ENCODE assay signal across 8 mouse cellular contexts in genomic region chr7:25267301-25267750, GRCm38 (mm10). TPM values are rescaled to one million over a fixed set of nuclear protein-coding genes. Genes with fewer than 3 reads are reported as not detected.
A peak's percentile ranks its signal among the peaks of the same experiment; 100 is the strongest.
DNase-seq lines count a peak whose midpoint lies in the region; ATAC-seq lines count a peak whose summit lies in the region.

Cic (plus strand) TSS chr7:25267704.

- H3K4me1 ChIP-seq in hindbrain, embryonic 11.5 days (replicated peaks; ENCODE audit: control insufficient read depth, insufficient read depth, low read length) = peaks cover 3% of the 10 kb centered on the region
- peaks cover 17% of the 10 kb centered on the region for H3K4me1 ChIP-seq in lung, embryonic 16.5 days (replicated peaks; ENCODE audit: control insufficient read depth, insufficient read depth, low read length)

- under 1% methylated on average over 29 of the region's 29 CpGs for WGBS in hindbrain, embryonic 11.5 days
- 0% methylated on average over 29 of the region's 29 CpGs for WGBS in lung, embryonic 16.5 days

- peak; percentile 88 for ATAC-seq in hindbrain, embryonic 11.5 days (ENCODE audit: low FRiP score)
- ATAC-seq in lung, embryonic 16.5 days (ENCODE audit: low read depth) = peak; percentile 90

- no peaks in the 10 kb centered on the region for H3K36me3 ChIP-seq in hindbrain, embryonic 11.5 days (ENCODE audit: control insufficient read depth, insufficient read depth, low read length)
- H3K36me3 ChIP-seq in lung, embryonic 16.5 days (ENCODE audit: control insufficient read depth, insufficient read depth, low read length) = peaks cover 7% of the 10 kb centered on the region

- H3K27me3 ChIP-seq in hindbrain, embryonic 11.5 days (ENCODE audit: control insufficient read depth, insufficient read depth, low read length) = no peaks in the 10 kb centered on the region
- H3K27me3 ChIP-seq in lung, embryonic 16.5 days (ENCODE audit: control insufficient read depth, insufficient read depth, low read depth, low read length) = no peaks in the 10 kb centered on the region

- H3K9ac ChIP-seq in hindbrain, embryonic 11.5 days (ENCODE audit: low read depth, low read length) = peak within 1 kb of the TSS; percentile 79
- peak within 1 kb of the TSS; percentile 84 for H3K9ac ChIP-seq in lung, embryonic 16.5 days (ENCODE audit: low read length)

- DNase-seq in T-cell, adult 2 months (ENCODE audit: low spot score) = peak; percentile 99
- DNase-seq in cerebellum, postnatal 10 days = peak; percentile 100
- DNase-seq in frontal cortex, postnatal 10 days (ENCODE audit: low spot score in 2 of 2) = peak; percentile 99 to 100
- DNase-seq in hindbrain, embryonic 11.5 days (ENCODE audit: low spot score) = peak; percentile 99
- peak; percentile 100 for DNase-seq in layer of hippocampus, adult 9-11 months
- DNase-seq in retina, adult 2 months (ENCODE audit: low read depth, low spot score) = peak; percentile 84
- DNase-seq in thymus, postnatal 36 days = peak; percentile 97 to 99

- no peaks in the 10 kb centered on the region for H3K9me3 ChIP-seq in hindbrain, embryonic 11.5 days (ENCODE audit: control insufficient read depth, low read length)
- no peaks in the 10 kb centered on the region for H3K9me3 ChIP-seq in lung, embryonic 16.5 days (ENCODE audit: control insufficient read depth, low read length)

- peak within 1 kb of the TSS; percentile 64 for H3K4me3 ChIP-seq in hindbrain, embryonic 11.5 days (ENCODE audit: low read depth, low read length)
- peak within 1 kb of the TSS; percentile 80 for H3K4me3 ChIP-seq in lung, embryonic 16.5 days (ENCODE audit: low read length)

- peak within 1 kb of the TSS; percentile 64 for H3K4me2 ChIP-seq in hindbrain, embryonic 11.5 days (replicated peaks; ENCODE audit: low read depth, low read length)
- H3K4me2 ChIP-seq in lung, embryonic 16.5 days (ENCODE audit: low read depth, low read length) = peak within 1 kb of the TSS; percentile 82

- H3K27ac ChIP-seq in hindbrain, embryonic 11.5 days (ENCODE audit: low read depth, low read length) = peak within 1 kb of the TSS; percentile 81
- H3K27ac ChIP-seq in lung, embryonic 16.5 days (ENCODE audit: low read length) = peak within 1 kb of the TSS; percentile 95

RNA-seq across cellular contexts. Expression of gene Cic, which starts in this region (rescaled TPM):
- 25.4 and 39.0 TPM in 2 replicates for polyA plus RNA-seq in hindbrain, embryonic 11.5 days (2014; fragmentation: Nextera tagmentation; extraction: Ambion mirVana)
- polyA plus RNA-seq in lung, embryonic 16.5 days (2015; fragmentation: Nextera tagmentation; extraction: Ambion mirVana) = 23.5 and 28.9 TPM in 2 replicates

Comparison
In these comparisons a context has a peak if more than half of its experiments do, and no peak if none do; other contexts are left out.
1. Peak in every context shown above with its lines: DNase-seq, ATAC-seq, H3K4me3 ChIP-seq and H3K27ac ChIP-seq.